Mouse (Mus musculus): Measurements from ENCODE around the gene Scaf8.
"Not testable (repeated sequence)": the region's sequence is repeated elsewhere in the genome, so short reads cannot be mapped to it uniquely, and the experiment has no call there.

DNA sequence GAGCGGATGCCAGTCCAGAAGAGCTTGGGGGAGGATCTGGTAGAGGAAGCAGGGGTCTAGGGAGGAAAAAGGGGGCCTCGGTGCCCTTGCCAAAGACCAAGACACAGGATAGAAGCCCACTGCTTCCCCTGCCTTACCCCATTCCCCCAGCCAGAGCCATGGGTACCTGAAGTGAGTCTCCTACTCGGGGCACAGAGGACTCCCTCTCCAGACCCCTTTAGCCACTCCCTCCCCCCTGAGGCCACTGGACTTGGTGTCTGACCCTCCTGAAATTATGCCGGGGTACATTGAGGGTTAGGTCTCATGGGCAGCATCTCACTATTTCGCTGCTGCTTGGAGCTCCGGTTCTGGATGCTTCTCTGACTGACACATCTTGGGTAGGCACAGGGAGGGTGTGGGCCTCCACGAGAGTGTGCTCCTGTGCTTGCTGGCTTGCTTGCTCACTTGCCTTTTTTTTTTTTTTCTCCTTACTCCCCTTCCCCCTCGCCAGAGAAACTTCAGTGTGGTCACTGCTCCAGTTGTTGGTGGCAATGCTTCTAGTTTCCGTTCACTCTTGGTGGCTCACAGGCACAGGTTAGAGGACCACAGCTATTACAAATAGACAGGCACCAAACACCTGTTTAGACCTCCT lies 32.5 kb upstream of the Scaf8 start:
- not testable (repeated sequence) for TF ChIP-seq MAX (IDR thresholded peaks at IDR 0.05; ENCODE audit: low read depth); POLR2A (IDR thresholded peaks at IDR 0.05; ENCODE audit: insufficient read length, low read depth); TCF12 (IDR thresholded peaks at IDR 0.05; ENCODE audit: insufficient read depth, poor library complexity, severe bottlenecking); USF1 (IDR thresholded peaks at IDR 0.05; ENCODE audit: low read depth); E2F4 (IDR thresholded peaks at IDR 0.05; ENCODE audit: insufficient read depth); MYOG (IDR thresholded peaks at IDR 0.05; ENCODE audit: control insufficient read depth in 1 of 3, insufficient read depth in 1 of 3, insufficient read length in 2 of 3, low read depth in 2 of 3); POLR2AphosphoS2 (IDR thresholded peaks at IDR 0.05; ENCODE audit: insufficient read length, low read depth); MYOD1 (IDR thresholded peaks at IDR 0.05; ENCODE audit: control insufficient read depth in 1 of 3, insufficient read length in 2 of 3, low read depth in 2 of 3); CEBPB (IDR thresholded peaks at IDR 0.05; ENCODE audit: insufficient read depth, poor library complexity, severe bottlenecking); REST (IDR thresholded peaks at IDR 0.05; ENCODE audit: insufficient read depth, insufficient read length); SRF (IDR thresholded peaks at IDR 0.05; ENCODE audit: control insufficient read depth, insufficient read length, low read depth); TCF3 (IDR thresholded peaks at IDR 0.05; ENCODE audit: insufficient read length, low read depth)
